Mouse (Mus musculus) ES-E14 (cell line): ENCODE measurements around the gene Endog.

Source experiments
- CHD2 ChIP-seq: IDR thresholded peaks from 2 replicates; pipeline ENCODE4 v1.6.1; 2014; ENCODE audit warnings: mild to moderate bottlenecking, low read depth, low read length, inconsistent platforms
- ZC3H11A ChIP-seq: IDR thresholded peaks from 2 replicates; pipeline ENCODE4 v1.6.1; 2012; ENCODE audit warnings: low read depth, mild to moderate bottlenecking, inconsistent platforms, low read length, borderline replicate concordance
- ZNF384 ChIP-seq: IDR thresholded peaks from 2 replicates; pipeline ENCODE4 v1.6.1; 2012; ENCODE audit warnings: low read depth, low read length, inconsistent platforms

DNA sequence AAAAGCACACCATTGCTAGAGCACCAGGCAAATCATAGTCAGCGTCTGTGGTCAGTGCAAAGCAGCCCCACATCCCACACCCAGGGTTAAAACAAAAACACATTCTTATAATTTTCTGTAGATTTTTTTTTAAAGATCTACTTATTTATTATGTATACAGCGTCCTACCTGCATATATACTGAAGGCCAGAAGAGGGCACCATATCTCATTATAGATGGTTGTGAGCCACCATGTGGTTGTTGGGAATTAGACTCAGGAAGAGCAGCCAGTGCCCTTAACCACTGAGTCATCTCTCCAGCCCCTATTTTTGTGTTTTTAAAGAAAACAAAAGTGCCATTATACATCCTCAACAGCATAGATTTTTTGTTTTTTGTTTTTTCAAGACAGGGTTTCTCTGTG lies 42.5 kb upstream of the Endog start:
- no peak for TF ChIP-seq ZC3H11A
- no peak for TF ChIP-seq ZNF384
- TF ChIP-seq CHD2: no peak
